Mouse (Mus musculus) MEL (cell line): ENCODE measurements around the gene Gm38394. TPM values are rescaled to one million over a fixed set of nuclear protein-coding genes. Genes with fewer than 3 reads are reported as not detected.

ENCODE experiments used
- DNase-seq: peaks from one replicate; pipeline ENCODE4 v3.0.0; 2011; ENCODE audit warnings: low read depth, low spot score
- H3K27ac ChIP-seq: 2 replicates; pipeline ENCODE4 v1.5.1; 2012; ENCODE audit warnings: low read depth, mild to moderate bottlenecking, control low read depth, low read length, moderate library complexity; ENCODE audit not compliant: control insufficient read depth
- H3K27me3 ChIP-seq, 2 experiments: fragments of 150-350 bp in 1 of 2; sonication (generic) in 1 of 2; 2 replicates each; pipeline ENCODE4 v1.6.1; 2012; ENCODE audit warnings: low read length in 2 of 2, mild to moderate bottlenecking in 2 of 2, improper control_type of control experiment in 1 of 2, moderate library complexity in 1 of 2; ENCODE audit not compliant: insufficient read depth in 2 of 2, control insufficient read depth in 1 of 2
- H3K36me3 ChIP-seq, 2 experiments: 2 replicates each; pipeline ENCODE4 v1.6.1; 2012 to 2014; ENCODE audit warnings: low read length in 2 of 2, improper control_type of control experiment in 1 of 2, inconsistent platforms in 1 of 2, mild to moderate bottlenecking in 1 of 2; ENCODE audit not compliant: insufficient read depth in 2 of 2, control insufficient read depth in 1 of 2
- H3K4me1 ChIP-seq, 2 experiments: fragments of 150-350 bp in 1 of 2; sonication (generic) in 1 of 2; 2 replicates each; pipeline ENCODE4 v1.6.1; 2012; ENCODE audit warnings: low read length in 2 of 2, improper control_type of control experiment in 1 of 2, mild to moderate bottlenecking in 1 of 2; ENCODE audit not compliant: insufficient read depth in 2 of 2, control insufficient read depth in 1 of 2
- H3K4me3 ChIP-seq, 2 experiments: fragments of 150-350 bp in 1 of 2; sonication (generic) in 1 of 2; 2 replicates each; pipeline ENCODE4 v1.5.1; 2012; ENCODE audit warnings: low read depth in 2 of 2, low read length in 2 of 2, mild to moderate bottlenecking in 2 of 2, moderate library complexity in 2 of 2, control low read depth in 1 of 2, improper control_type of control experiment in 1 of 2; ENCODE audit not compliant: control insufficient read depth in 1 of 2, insufficient read depth in 1 of 2
- H3K79me2 ChIP-seq: 2 replicates; pipeline ENCODE4 v1.6.1; 2012; ENCODE audit warnings: mild to moderate bottlenecking, low read length, moderate library complexity; ENCODE audit not compliant: control insufficient read depth, poor library complexity, insufficient read depth
- H3K9ac ChIP-seq: 2 replicates; pipeline ENCODE4 v1.6.1; 2012; ENCODE audit warnings: low read depth, mild to moderate bottlenecking, control low read depth, low read length, moderate library complexity; ENCODE audit not compliant: control insufficient read depth, poor library complexity, severe bottlenecking
- H3K9me3 ChIP-seq: fragments of 150-350 bp; sonication (generic); replicated peaks from 2 replicates; pipeline ENCODE4 v1.6.1; 2012; ENCODE audit warnings: mild to moderate bottlenecking, low read length, improper control_type of control experiment, moderate library complexity; ENCODE audit not compliant: insufficient read depth
- CHD2 ChIP-seq: IDR thresholded peaks from 2 replicates; pipeline ENCODE4 v1.6.1; 2011; ENCODE audit warnings: low read length, improper control_type of control experiment
- ELF1 ChIP-seq: IDR thresholded peaks from 2 replicates; pipeline ENCODE4 v1.6.1; 2014; ENCODE audit warnings: low read depth, mild to moderate bottlenecking, inconsistent platforms, low read length, improper control_type of control experiment, moderate library complexity
- EP300 ChIP-seq, 2 experiments: IDR thresholded peaks; 2 replicates each; pipeline ENCODE4 v1.6.1; 2011; ENCODE audit warnings: improper control_type of control experiment in 2 of 2, low read length in 2 of 2, low read depth in 1 of 2, mild to moderate bottlenecking in 1 of 2
- ETS1 ChIP-seq: IDR thresholded peaks from 2 replicates; pipeline ENCODE4 v1.6.1; 2012; ENCODE audit warnings: low read depth, mild to moderate bottlenecking, inconsistent platforms, low read length, improper control_type of control experiment, moderate library complexity
- KAT2A ChIP-seq: conservative IDR thresholded peaks from 2 replicates; pipeline ENCODE4 v1.6.1; 2012; ENCODE audit warnings: low read depth, low read length, improper control_type of control experiment, inconsistent platforms
- MAX ChIP-seq: IDR thresholded peaks from 2 replicates; pipeline ENCODE4 v1.6.1; 2011; ENCODE audit warnings: low read length, improper control_type of control experiment
- MYB ChIP-seq: IDR thresholded peaks from 2 replicates; pipeline ENCODE4 v1.6.1; 2011; ENCODE audit warnings: mild to moderate bottlenecking, low read depth, low read length, improper control_type of control experiment
- NRF1 ChIP-seq: IDR thresholded peaks from 2 replicates; pipeline ENCODE4 v1.6.1; 2014; ENCODE audit warnings: low read depth, mild to moderate bottlenecking, inconsistent platforms, low read length, improper control_type of control experiment, moderate library complexity; ENCODE audit not compliant: poor library complexity, insufficient read depth, severe bottlenecking
- POLR2A ChIP-seq, 2 experiments: IDR thresholded peaks; 2 replicates each; pipeline ENCODE4 v1.6.1; 2011 to 2012; ENCODE audit warnings: low read length in 2 of 2, mild to moderate bottlenecking in 2 of 2, control low read depth in 1 of 2, improper control_type of control experiment in 1 of 2, low read depth in 1 of 2, moderate library complexity in 1 of 2; ENCODE audit not compliant: control insufficient read depth in 1 of 2, insufficient read depth in 1 of 2, poor library complexity in 1 of 2
- POLR2AphosphoS2 ChIP-seq: IDR thresholded peaks from 2 replicates; pipeline ENCODE4 v1.6.1; 2011; ENCODE audit warnings: low read length, improper control_type of control experiment
- RAD21 ChIP-seq: IDR thresholded peaks from 2 replicates; pipeline ENCODE4 v1.6.1; 2011; ENCODE audit warnings: mild to moderate bottlenecking, low read depth, low read length, improper control_type of control experiment
- SMC3 ChIP-seq: IDR thresholded peaks from 2 replicates; pipeline ENCODE4 v1.6.1; 2011; ENCODE audit warnings: low read depth, low read length, improper control_type of control experiment
- TCF12 ChIP-seq: IDR thresholded peaks from 2 replicates; pipeline ENCODE4 v1.6.1; 2014; ENCODE audit warnings: low read depth, mild to moderate bottlenecking, inconsistent platforms, low read length, improper control_type of control experiment, moderate library complexity
- ZC3H11A ChIP-seq: IDR thresholded peaks from 2 replicates; pipeline ENCODE4 v1.6.1; 2012; ENCODE audit warnings: low read depth, mild to moderate bottlenecking, inconsistent platforms, low read length, improper control_type of control experiment
- ZNF384 ChIP-seq: IDR thresholded peaks from 2 replicates; pipeline ENCODE4 v1.6.1; 2012; ENCODE audit warnings: low read depth, mild to moderate bottlenecking, inconsistent platforms, low read length, improper control_type of control experiment
- polyA plus RNA-seq, 2 experiments: library from polyadenylated mRNA; stranded (reverse) in 1 of 2; unstranded in 1 of 2; fragments of >175 nt in 1 of 2; fragments of >200 nt in 1 of 2; gene quantifications; 2 replicates each; pipeline versions ENCODE4 v1.2.1 to v1.2.4; 2012; ENCODE audit warnings: low replicate concordance in 2 of 2, low read depth in 1 of 2; ENCODE audit not compliant: insufficient read length in 2 of 2, insufficient read depth in 1 of 2, missing spikeins in 1 of 2
- total RNA-seq: library from RNA; depleted of rRNA; stranded (reverse); fragments of 300-350 nt; gene quantifications from 2 replicates; pipeline ENCODE4 v1.2.3, GENCODE M21; 2012

Gm38394 gene
- total and polyA plus RNA-seq, 3 experiments = 1.0 to 5.2 TPM; not detected in 1

DNA sequence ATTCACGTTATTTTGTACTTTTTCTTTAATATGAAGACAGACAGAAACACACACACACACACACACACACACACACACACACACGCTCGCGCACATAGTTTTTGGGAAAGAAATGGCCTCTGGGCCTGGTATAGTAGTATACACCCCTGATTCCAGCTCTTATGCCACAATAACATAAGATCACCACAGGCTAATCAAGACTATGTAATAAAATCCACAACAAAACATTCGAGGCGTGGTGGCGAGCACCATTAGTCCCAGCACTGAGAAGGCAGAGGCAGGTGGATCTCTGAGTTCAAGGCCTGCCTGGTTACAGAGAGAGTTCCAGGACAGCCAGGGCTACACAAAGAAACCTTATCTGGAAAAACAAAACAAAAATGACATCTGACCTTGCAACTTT lies 1.8 kb upstream of the Gm38394 start:
- Histone ChIP-seq H3K27ac (no peak overlapping the region), H3K9ac (no peak overlapping the region), H3K9me3 (no peaks in the 10 kb centered on the region), H3K36me3 (peaks cover under 1 to 25% of the 10 kb centered on the region in 2 experiments; a peak in 3 of 4 replicates), H3K4me3 (no peak overlapping the region), H3K4me1 (peaks cover 3 to 19% of the 10 kb centered on the region in 2 experiments; a peak in 3 of 4 replicates), H3K27me3 (no peaks in the 10 kb centered on the region), H3K79me2 (peaks cover 31% of the 10 kb centered on the region)
- DNase-seq = no peak
- TF ChIP-seq NRF1 = no peak
- TF ChIP-seq RAD21 = no peak

DNA sequence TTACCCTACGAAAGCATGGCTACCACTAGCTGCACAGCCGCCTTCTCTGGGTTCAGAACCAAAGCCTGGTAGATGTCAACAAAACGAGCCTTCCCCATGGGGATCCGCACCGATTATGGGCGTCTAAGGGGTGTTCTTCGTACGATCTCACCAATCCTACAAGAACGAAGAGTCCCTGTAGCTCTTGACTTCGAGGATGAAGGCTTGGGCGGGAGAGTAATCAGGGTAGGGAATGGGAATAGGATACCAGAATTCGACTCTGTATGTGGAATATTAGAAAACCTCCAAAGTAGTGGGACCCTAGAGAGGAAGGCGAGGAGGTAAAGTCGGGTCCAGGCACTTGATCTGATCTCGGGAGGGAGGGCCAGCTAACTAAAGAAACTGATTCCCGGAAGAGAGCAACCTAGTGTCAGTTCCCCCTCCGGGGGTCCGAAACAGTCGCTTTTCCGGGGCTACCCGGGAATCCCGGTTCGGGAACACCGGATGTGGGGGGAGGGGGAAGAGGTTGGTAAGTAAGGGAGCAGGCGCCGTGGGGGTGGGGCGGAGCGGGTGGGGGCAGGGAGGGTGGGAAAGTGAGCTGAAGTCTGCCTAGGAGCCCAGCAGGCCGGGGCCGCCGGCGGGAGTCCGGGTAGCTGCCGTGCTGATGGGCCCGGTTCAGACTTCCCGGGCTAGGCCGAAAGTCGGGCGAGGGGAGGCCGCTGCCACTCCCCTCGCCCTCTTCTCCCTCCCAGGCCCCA lies 484 bp downstream of the Gm38394 start, which contains the start of gene Zbed6:
Zbed6 (minus strand) TSS at position 420 of the 737 bp plus-strand sequence.
- peaks cover 3 to 22% of the 10 kb centered on the region in 2 experiments; a peak in 3 of 4 replicates for H3K4me1 ChIP-seq
- H3K36me3 ChIP-seq = peaks cover 5 to 37% of the 10 kb centered on the region in 2 experiments; a peak in 3 of 4 replicates
- H3K27ac ChIP-seq = peak within 1 kb of the TSS; percentile 92
- peak within 1 kb of the TSS; percentile 100 for H3K9ac ChIP-seq
- peak within 1 kb of the TSS; percentile 88 to 100 for H3K4me3 ChIP-seq
- no peaks in the 10 kb centered on the region for H3K27me3 ChIP-seq
- H3K79me2 ChIP-seq = peaks cover 43% of the 10 kb centered on the region
- H3K9me3 ChIP-seq = no peaks in the 10 kb centered on the region
- TF ChIP-seq ELF1 (peak; percentile 59; the same call in 1 of the 2 replicates), MYB (no peak)
- DNase-seq = peak; percentile 67

DNA sequence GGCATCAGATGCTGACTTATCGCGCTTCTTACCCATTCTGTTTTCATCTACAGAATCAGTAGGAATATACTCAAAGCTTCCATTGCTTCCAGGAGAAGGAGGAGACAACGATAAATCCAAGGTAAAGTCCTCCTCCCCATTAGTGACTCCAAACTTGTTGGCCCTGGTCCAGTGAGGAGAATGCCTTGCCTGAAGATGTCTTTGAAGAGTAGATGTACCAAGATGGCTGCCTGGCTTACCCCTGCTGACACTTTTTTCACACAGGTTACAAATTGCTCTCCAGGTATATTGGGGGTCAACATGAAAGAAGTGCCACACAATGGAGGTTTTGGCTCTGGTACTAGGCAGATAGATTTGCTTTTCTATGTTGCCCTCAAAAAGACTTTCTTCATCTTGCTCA lies 2.2 kb downstream of the Gm38394 start:
- H3K4me1 ChIP-seq = peaks cover 3 to 24% of the 10 kb centered on the region in 2 experiments
- H3K79me2 ChIP-seq = peaks cover 51% of the 10 kb centered on the region
- peaks cover 8 to 38% of the 10 kb centered on the region in 2 experiments for H3K36me3 ChIP-seq
- H3K27ac ChIP-seq = no peak overlapping the region
- H3K9me3 ChIP-seq = no peaks in the 10 kb centered on the region
- TF ChIP-seq TCF12 = no peak
- H3K27me3 ChIP-seq = no peaks in the 10 kb centered on the region
- H3K4me3 ChIP-seq = no peak overlapping the region
- H3K9ac ChIP-seq = no peak overlapping the region
- no peak for DNase-seq

DNA sequence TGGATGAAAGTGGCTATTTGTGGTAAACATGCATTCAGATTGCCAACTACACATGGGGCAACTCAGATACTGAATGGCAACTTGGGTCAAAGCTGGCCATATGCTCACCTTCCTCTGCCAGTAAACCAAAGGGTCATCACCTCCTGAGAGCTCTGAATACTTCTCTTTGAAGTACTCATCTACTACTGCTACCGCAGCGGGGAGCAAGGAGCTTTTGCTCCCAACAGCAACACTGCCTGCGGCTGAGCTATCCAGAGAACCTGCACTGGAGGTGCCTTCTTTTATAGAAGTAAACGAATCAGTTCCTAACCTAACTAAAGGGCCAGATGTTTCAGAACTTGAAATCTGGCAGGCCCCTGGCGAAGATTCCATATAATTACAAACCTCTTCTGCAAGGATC lies 4.3 kb downstream of the Gm38394 start:
- no peak overlapping the region for H3K27ac ChIP-seq
- DNase-seq = no peak
- no peak overlapping the region for H3K4me3 ChIP-seq
- H3K9me3 ChIP-seq = no peaks in the 10 kb centered on the region
- H3K36me3 ChIP-seq = peaks cover 17 to 47% of the 10 kb centered on the region in 2 experiments
- peaks cover 55% of the 10 kb centered on the region for H3K79me2 ChIP-seq
- TF ChIP-seq ZNF384 = no peak
- TF ChIP-seq POLR2AphosphoS2 = no peak
- TF ChIP-seq EP300 (IDR thresholded peaks at IDR 0.05; ENCODE audit: low read depth in 1 of 2, low read length in 2 of 2) = no peak
- TF ChIP-seq CHD2 = no peak
- no peak for TF ChIP-seq ETS1
- TF ChIP-seq MYB = no peak
- no peak for TF ChIP-seq KAT2A
- no peak for TF ChIP-seq RAD21
- TF ChIP-seq MAX = no peak
- TF ChIP-seq NRF1 = no peak
- TF ChIP-seq SMC3 = no peak
- TF ChIP-seq POLR2A (IDR thresholded peaks at IDR 0.05; ENCODE audit: control insufficient read depth in 1 of 2, insufficient read depth in 1 of 2, low read depth in 1 of 2, low read length in 2 of 2, poor library complexity in 1 of 2) = no peak
- TF ChIP-seq ZC3H11A = no peak
- peaks cover 12 to 24% of the 10 kb centered on the region in 2 experiments for H3K4me1 ChIP-seq
- no peaks in the 10 kb centered on the region for H3K27me3 ChIP-seq
- no peak overlapping the region for H3K9ac ChIP-seq
